21 mouse cellular contexts compared by ENCODE assay signal in the genomic region with DNA sequence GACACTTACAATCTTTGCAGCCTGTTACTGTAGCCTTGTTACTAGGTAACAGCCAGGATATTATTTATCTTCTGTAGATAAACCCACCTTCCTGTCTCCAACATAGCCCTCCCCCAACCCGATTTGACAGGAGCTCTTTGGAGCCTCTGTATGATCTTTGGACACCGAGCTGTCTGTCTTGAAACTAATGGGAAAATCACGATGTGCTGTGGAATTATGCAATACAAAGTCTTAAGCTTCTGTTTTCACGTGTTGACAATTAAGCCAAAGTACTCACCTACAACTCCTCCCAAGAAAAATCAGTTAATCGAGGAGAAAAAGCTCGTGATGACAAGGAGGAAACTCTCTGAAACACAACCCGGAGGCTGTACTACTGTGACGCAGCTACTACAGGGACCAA.
"Had no signal": no experiment of that assay in that cellular context is flagged by ENCODE, and none has a peak within 500 bp of the region (broad histone marks: within the 10 kb centered on the region; RNA-seq: fewer than 3 reads in every experiment).

No protein-coding gene starts in this region.

- H3K4me1 ChIP-seq: forebrain, embryonic 15.5 days; heart, embryonic 13.5 days; heart, embryonic 15.5 days; hindbrain, embryonic 13.5 days; limb, embryonic 13.5 days; limb, embryonic 15.5 days; liver, embryonic 12.5 days had no signal

- H3K9ac ChIP-seq: forebrain, embryonic 15.5 days; forebrain, postnatal 0 days; heart, embryonic 13.5 days; heart, embryonic 15.5 days; hindbrain, embryonic 13.5 days; limb, embryonic 13.5 days; limb, embryonic 15.5 days; liver, embryonic 12.5 days; liver, embryonic 14.5 days had no signal

- H3K4me3 ChIP-seq: forebrain, embryonic 15.5 days; heart, adult 2 months; heart, embryonic 13.5 days; heart, embryonic 15.5 days; hindbrain, embryonic 13.5 days; limb, embryonic 13.5 days; limb, embryonic 15.5 days; liver, embryonic 12.5 days had no signal

- H3K27me3 ChIP-seq: forebrain, embryonic 15.5 days; heart, embryonic 13.5 days; heart, embryonic 15.5 days; hindbrain, embryonic 13.5 days; limb, embryonic 13.5 days; limb, embryonic 15.5 days; liver, embryonic 12.5 days had no signal

- H3K9me3 ChIP-seq: forebrain, embryonic 15.5 days; heart, embryonic 13.5 days; heart, embryonic 15.5 days; hindbrain, embryonic 13.5 days; limb, embryonic 13.5 days; limb, embryonic 15.5 days; liver, embryonic 12.5 days had no signal

- DNase-seq: forebrain, postnatal 0 days; gastrocnemius, postnatal 14 days; gastrocnemius, postnatal 36 days; heart, adult 11 months; heart, adult 2 months; heart, postnatal 14 days; heart, postnatal 36 days; layer of hippocampus, adult 9-11 months; layer of hippocampus, postnatal 36 days; left cerebral cortex, postnatal 4 days; lung, adult 18-20 months had no signal

- H3K27ac ChIP-seq: forebrain, embryonic 15.5 days; heart, adult 2 months; heart, embryonic 13.5 days; heart, embryonic 15.5 days; hindbrain, embryonic 13.5 days; limb, embryonic 13.5 days; limb, embryonic 15.5 days; liver, embryonic 12.5 days; liver, embryonic 14.5 days had no signal

- H3K4me2 ChIP-seq: forebrain, embryonic 15.5 days; heart, embryonic 11.5 days; heart, embryonic 13.5 days; heart, embryonic 15.5 days; hindbrain, embryonic 13.5 days; limb, embryonic 13.5 days; limb, embryonic 15.5 days; liver, embryonic 12.5 days had no signal

- H3K36me3 ChIP-seq: forebrain, embryonic 15.5 days; heart, embryonic 13.5 days; heart, embryonic 15.5 days; hindbrain, embryonic 13.5 days; limb, embryonic 13.5 days; limb, embryonic 15.5 days; liver, embryonic 12.5 days had no signal

- ATAC-seq: forebrain, embryonic 15.5 days; forebrain, postnatal 0 days; hindbrain, embryonic 16.5 days; liver, embryonic 12.5 days had no signal
